Mouse (Mus musculus) neural tube, embryonic 10.5 days (tissue): ENCODE results near the gene Dpf1.

Experiments used
- DNase-seq: peaks from one replicate; pipeline ENCODE4 v3.0.0-alpha.2; 2017; ENCODE audit warnings: low spot score; ENCODE audit errors: extremely low spot score

The Dpf1 gene

DNA sequence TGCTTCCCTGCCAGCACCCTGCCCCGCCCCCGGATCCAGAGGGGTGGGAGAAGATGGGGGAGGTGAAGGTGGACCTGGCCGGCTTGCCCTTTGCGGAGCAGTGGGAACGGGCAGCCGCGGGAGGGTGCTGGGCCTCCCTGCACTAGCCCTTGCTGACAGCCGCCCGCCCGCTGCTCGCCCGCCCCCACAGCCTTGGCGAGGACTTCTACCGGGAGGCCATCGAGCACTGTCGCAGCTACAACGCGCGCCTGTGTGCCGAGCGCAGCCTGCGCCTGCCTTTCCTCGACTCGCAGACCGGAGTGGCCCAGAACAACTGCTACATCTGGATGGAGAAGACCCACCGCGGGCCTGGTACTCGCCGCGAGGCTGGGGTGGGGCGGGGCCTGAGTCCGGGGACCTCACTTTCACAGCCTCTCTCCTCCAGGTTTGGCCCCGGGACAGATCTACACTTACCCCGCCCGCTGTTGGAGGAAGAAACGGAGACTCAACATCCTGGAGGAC lies 5.5 kb downstream of the Dpf1 start:
- DNase-seq, result peak; percentile 55

DNA sequence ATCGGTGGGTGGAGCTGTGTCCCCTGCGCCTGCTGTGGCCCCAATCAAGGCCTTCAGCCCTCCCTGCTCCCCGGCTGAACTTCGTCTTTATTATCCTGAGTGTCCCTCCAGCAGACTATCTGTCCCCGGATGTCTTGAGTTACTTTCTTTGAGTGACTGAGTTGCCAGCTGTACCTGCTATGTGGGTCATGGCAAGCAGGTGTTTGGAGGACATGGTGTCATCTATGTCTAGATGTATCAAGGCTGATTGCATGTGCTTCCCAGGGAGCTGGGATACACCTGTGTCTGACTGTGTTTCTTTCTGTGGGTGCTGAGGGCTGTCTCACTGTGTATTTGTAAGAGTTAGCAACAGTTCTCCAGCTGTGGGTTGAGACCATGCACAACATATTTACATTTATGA lies 6.0 kb downstream of the Dpf1 start:
- DNase-seq, result no peak

DNA sequence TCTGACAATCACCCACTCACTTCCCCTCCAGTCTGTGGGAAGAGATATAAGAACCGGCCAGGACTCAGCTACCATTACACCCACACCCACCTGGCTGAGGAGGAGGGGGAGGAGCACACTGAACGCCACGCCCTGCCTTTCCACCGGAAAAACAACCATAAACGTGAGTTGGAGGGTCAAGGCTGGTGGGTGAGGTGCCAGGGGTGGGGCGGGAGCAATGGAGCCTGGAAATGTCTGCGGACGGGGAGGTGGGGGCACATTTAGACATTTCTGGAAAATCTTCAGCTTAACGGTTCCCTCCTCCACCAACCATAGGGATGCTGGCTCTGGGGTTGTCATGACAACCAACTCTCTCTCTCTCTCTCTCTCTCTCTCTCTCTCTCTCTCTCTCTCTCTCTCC lies 9.3 kb downstream of the Dpf1 start:
- DNase-seq, result no peak

DNA sequence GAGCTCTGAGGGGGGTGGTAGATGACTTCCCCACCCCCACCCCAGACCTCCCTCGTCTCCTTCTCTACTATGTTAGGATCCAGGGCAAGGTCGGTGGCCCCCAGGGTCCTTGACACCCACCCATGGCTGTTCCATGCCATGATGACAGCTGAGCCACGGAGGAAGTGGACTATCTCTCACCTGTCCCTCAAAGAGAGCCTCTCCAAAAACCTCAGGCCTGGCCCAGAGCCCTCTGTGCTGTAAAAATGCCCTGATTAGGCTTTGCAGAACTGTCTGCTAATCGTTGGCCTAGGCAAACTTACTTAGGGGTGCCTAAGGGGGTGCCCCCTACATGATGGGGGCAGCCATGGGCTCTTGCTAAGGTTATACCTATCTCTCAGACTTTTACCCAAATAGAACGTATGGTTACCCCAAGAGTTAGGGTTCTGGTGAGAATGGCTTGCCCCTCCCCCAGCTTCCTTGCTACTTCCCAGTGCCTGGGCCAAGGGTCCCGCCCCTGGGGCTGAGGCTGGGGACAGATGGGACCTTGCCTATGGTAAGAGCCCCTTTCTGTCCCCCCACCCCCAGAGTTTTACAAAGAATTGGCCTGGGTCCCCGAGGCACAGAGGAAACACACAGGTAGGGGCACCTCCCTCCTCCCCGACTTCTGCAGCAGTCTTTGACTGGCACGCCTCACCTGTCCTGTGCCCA lies 10.0 kb downstream of the Dpf1 start:
- DNase-seq, result no peak

DNA sequence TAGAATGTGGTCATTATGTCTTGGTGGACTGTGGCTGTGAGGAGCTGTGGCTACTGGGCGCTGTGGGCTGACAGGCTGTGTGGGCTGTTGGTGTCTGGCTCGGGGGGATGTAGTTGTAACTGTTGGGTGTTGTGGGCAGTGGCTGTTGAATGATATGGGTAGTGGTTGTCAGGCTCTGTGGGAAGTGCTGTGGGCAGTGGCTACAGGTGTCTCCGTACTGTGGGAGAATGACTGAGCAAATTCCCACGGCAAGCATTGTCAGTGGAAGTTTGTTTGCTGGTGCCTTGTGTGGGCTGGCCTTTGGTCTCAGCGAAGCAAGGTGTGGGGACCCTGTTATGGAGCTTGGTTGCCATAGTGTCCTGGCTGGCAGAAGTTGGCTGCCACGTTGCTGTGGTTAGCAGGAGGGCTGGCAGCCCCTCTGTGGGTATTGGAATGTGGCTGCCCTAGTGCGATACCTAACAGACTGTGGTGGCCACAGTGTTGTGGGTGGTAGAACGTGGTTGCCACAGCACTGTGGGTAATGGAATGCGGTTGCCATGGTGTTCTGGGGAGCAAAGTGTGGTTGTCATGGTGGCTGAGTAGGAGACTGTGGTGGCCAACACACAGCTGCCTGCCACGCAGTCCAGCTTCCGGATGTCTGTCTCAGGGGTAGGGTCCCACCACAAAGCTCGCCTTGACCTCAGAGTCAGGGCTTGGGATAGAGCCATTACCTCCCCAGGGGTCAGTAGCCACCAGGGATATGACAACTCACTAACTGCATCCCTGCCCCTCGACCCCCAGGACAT lies 11.3 kb downstream of the Dpf1 start:
- DNase-seq, result peak; percentile 39

DNA sequence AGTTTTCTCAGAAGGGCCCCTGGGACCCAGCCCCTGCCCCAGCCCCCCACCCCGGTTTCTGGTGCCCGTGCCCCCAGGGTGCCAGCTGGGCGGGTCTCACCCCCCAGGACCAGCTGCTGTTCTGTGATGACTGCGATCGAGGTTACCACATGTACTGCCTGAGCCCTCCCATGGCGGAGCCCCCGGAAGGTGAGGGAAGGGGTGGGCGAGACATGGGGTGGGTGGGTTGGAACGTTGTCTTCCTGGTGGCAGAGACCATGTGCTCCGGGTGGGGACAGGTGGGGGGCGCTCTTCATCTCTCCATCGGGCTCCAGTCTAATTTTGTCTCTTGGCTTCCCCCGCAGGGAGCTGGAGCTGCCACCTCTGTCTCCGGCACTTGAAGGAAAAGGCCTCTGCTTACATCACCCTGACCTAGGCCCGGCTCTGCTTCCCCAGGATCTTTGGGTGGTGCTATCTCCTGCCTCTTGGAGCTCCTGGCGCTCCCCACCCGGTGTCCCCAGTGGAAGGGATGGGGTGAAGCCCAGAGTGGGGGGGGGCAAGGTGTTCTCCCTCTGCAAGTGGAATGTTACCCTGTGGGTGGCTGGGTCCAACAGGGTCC lies 12.5 kb downstream of the Dpf1 start:
- no peak for DNase-seq

DNA sequence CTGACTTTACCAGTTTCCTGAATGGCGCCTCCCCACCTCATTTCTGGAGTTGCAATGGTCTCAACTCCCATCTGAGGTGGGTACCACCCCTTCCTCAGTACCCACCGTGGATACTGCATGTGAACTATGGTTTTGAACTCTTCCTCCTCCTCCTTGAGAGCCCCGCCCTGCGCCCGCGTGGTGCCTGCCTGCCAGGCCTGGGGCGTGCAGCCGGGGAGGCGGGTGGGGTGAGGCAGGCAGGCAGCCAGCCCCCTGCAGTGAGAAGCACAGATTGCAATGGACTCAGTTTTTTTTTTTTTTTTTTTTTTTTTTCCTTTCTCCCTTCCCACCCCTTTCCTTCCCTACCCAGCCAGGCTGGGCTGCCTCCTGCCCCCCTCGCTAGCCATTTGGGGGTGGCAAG lies 13.2 kb downstream of the Dpf1 start:
- peak; percentile 61 for DNase-seq

DNA sequence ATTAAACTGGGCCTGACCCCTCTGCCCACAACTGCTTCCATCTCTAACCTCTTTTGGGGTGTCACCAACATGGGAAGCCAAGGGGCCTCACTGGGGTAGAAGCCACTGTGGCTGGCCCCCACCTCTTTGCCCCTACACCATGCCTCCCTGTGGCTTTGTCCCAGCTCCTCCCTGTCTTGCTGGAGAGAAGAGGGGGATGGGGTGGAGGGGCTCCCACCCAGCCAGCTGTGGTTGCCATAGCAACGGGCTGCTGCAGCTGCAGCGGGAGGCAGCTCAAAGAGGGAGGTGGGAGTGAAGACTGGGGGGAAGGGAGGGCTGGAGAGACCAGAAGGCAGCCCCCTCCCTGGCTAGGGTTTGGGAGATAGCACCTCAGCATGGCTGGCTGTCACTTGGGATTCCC lies 13.8 kb downstream of the Dpf1 start:
- DNase-seq, result peak; percentile 87

DNA sequence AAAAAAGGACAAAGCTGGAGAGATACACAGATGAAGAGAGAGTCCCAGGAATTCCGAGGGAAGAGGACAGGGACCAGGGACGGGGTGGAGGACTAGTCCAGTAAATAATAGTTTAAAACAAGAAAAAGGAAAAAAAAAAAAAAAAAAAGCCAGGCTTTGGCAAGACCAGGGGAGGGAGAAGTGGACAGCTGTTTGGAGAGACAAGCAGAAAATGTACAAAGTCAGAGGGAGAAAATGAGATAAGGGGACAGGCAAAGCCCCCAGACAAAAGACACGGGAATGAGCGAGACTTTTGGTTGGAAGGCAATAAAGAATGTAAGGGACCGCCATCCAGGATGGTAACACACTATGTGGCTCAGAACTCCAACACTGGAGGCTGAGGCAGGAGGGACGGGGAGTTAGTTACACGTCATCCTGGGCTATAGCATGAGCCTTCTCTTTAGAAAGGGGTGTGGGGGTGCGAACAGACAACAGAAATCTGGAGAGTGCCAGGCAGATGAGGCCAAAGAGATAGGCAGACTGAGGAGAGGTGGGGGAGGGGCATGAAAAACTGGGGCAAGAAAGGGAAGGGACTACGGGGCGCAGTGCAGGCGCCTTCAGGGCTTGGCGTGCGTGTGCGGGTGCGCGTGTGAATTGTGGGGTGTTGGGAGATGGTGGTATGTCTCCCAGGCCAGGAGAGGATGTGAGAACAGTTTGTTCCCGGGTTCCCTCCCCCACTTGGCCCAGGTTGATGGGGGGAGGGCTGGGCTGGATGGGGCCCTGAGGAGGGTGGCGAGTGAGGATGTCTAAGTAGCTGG lies 14.6 kb downstream of the Dpf1 start:
- peak; percentile 45 for DNase-seq

DNA sequence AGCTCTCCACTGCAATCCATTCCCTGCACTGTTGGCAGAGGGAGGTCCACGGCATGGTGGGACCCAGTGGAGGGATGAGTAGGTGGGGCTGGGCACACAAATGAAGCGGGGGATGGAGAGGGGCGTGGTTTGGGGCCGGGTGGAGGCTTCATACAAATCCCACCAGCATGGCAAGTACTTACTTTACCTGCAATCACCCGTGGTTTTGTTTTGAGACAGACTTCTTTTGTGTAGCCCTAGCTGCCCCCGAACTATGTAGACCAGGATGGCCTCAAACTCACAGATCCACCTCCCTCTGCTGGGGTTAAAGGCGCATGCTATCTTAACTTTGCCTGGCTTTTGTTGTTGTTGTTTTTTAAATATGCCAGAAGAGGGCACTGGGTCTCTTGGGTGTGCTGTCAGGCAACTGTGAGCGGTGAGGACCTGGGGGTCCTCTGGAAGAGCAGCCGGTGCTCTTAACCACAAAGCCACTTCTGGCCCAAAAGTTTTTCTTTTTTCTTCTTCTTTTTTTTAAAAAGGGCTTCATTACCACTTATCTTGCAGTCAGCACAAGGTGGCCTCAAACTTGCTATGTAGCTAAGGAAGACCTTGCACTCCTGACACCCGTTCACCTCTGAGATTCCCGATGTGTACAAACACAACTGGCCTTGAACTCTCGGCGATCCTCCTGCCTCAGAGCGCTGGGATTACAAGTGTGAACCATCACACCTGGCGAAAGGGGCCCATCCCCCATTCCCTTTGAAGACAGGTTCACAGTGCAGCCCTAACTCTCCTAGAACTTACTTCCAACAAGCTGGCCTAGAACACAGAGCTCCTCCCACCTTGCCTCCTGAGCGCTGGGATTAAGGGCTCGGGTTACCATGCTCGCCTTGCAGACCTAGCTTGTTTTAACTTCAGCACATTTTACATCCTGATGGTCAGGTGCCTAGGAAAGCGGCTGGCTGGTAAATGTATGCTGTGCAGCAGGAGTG lies 15.9 kb downstream of the Dpf1 start:
- peak; percentile 40 for DNase-seq

DNA sequence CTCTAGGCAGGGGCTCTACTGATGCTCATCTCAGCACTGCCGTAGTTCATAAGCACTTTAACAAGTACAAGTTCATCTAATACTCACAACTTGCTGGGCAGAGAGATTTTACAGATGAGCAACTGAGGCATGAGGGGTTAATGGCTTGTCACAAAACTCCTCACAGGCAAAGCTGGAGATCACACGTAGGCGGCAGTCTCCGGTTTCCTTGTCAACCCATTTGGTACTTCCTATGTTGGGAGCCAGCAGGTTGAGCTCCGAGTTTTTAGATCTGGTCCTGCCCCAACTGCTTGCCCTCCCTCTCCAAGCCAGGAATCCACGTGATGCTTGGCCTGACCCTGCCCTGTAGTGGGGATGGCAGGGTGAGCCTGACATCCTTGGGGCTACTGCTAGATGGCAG lies 23.3 kb downstream of the Dpf1 start:
- DNase-seq, result no peak

DNA sequence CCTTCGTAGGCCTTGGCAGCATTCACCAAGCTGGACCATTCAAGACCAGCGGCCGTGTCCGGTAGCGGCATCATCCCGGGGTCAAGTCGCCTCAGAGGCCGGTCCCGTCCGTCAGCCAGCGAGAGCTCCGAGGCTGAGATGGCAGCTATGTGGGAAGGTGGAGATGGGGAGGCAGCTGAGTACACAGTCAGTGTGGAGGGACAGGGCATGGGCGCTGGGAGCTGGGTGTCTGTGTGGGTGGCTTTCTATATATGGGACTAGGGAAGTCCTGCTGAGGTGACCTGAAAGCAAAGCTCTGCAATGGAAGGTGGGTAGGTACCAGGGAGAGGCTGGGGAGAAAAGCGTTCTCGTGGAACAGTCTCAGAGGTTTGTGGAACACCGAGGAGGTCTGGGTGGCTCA lies 25.2 kb downstream of the Dpf1 start:
- DNase-seq, result no peak

DNA sequence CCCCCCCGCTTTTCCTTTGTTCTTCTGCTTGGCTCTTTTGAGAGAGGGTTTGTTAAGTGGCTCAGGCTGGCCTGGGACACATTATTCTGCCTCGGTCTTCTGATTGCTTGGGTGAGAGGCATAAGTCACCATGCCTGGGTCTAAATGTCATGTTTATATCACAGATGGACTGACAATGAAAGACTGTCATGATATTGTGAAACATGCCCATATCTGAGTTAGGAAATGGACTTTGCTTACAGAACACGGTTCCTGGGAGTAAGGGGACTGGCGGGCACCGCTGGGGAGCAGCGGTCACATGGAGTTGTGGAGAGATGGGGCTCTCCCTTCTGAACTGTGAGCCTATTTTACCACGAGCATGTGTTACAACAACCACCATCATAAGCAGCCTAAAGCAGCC lies 30.4 kb downstream of the Dpf1 start:
- no peak for DNase-seq

DNA sequence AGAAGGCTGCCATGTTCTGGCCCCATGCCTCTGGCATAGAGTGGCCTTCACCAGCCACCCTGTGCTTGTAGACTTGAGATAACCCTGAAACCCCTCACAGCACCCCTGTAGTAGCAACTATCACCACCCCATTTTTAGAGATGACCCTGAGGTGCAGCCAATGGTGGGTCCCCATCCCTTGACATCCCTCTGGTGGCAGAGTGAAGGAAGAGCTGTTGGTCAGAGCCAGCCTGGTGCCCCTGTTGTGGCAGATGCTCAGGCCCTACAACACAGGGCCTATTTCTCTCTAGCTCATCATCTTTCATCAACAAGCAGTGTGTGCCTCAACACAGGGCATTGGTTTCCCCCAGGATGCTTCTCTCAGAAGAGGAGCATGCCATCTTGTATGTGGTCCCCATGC lies 31.5 kb downstream of the Dpf1 start:
- DNase-seq, result no peak

DNA sequence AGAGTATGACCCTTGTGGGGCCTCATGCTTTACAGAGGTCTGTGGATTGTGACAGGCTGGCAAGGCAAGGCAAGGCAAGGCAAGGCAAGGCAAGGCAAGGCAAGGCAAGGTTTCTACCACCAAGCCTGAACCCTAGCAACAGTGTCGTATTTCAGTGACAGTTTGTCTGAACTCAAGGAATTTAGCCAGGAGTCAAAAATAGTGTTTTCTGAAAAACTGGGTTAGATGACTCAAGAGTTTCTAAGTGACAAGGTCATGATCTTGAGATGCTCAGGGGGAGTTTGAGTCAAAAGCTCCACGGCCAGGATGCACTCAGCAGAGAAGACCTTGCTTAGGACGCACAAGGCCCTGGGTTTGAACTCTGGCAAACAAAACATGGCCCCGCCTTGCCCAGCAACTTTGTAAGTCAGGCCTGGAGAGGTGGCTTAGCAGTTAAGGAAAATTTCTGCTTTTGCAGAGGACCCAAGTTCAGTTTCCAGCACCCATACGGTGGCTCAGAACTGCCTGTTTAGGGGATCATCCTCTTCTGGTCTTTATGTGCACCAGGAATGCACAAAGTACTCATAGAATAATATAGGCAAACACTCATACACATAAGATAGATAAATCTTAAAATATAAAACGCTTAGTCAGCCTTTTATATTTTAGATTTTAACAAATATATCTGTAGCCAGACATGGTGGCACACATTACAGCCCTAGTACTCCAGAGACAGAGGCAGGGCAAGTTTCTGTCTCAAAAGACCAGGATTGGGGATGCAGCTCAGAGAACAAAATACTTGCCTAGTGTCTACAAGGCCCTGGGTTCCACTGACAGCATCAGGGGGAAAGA lies 32.3 kb downstream of the Dpf1 start:
- DNase-seq, result no peak

DNA sequence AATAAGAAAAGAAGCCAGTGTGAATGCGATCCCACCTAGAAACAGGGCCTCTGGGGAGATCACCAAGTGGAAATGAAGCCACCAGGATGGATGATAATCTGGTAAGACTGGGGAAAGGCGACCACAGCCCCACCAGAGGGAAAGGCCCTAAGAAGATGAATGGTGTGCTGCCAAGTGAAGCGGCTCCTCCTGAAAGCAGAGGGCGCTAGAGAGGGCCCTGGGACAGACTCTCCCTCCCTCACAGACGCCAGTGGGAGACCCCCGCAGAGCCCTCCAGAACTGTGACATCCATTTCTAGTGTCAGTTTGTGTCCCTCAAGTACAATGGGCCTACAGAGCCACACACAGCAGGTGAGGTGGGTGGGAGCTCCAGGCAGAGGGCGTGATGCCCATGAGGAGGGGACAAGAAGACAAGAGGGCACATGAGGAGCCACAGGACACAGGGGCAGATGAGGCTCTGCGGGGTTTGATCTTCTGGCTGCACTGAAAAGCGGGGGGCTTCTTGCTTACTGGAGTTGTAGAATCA lies 33.1 kb downstream of the Dpf1 start:
- no peak for DNase-seq

DNA sequence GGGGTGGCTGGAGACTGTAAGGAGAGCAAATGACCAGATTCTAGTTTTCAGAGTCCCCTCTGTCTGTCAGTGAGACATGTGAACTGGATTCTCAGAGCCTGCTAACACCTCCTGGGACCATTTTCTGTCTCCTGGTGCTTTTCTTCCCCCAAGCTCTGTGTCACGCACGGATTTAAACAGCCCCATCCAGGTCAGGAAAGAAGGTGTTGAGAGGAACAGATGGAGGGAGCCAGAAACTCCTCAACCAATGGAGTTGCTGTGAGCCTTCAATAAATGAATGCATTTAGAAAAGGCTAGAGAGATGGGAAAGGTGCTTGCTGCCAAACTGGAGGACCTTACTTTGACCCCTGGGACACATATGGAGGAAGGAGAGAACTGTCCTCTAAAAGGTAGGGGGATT lies 34.0 kb downstream of the Dpf1 start:
- no peak for DNase-seq

DNA sequence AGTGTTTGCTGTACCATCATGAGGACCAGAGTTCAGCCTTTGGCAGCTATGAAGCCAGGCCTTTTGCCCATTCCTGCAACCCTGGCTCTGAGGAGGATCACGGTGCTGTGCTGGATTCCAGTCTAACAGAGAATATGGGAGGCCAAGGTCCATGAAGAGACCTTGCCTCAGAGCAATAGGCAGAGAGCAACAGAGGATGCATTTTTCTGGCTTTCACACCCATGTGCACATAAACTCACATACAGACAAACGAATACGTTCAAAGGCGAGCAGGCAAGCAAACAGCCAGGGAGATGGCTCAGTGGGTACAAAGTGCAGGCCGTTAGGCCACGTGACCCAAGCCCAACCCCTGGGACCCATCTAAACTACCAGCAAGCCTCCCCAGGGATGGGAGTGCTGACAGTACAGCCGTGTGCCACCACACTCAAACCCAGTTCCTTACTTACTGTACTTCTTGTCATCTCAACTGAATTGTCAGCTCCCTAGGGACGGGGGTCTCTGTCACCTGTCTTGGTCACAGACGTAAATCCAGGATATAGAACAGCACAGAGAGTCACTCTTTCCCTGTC lies 34.7 kb downstream of the Dpf1 start:
- no peak for DNase-seq
